Mouse (Mus musculus): ENCODE data around the gene Aif1l.

The Aif1l gene

GRCm38 (mm10) chr2:32008311-32008710 lies 58.4 kb downstream of the Aif1l start:
- no peak for DNase-seq (ENCODE audit: extremely low read depth, low read depth)

DNA sequence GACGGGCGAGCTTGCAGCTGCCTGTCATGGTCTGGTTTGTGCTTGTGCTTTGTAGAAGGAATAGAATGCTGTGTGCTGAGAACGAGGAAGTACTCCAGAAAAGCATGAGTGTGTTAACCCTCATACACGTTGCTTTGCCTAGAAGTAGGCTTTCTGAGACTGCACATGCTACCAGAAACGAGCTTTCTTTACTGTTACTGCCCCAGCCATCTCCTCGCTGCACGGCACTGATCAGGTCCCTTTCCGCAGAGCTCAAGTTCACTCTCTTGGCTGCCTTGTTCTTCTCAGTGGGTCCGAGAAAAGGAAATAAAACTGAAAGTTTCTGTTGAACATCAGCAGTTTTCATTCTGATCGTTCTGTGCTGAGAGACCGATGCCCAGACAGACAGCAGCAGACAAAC lies 58.8 kb downstream of the Aif1l start:
- DNase-seq (ENCODE audit: extremely low read depth, low read depth) = no peak

GRCm38 (mm10) chr2:32019704-32020103 lies 69.8 kb downstream of the Aif1l start:
- no peak for DNase-seq (ENCODE audit: extremely low read depth, low read depth)

- DNase-seq (ENCODE audit: extremely low read depth, low read depth) = no peak
Measured at GRCm38 (mm10) chr2:32020229-32020628, 70.3 kb downstream of the Aif1l start.

All from MEL-GATA-1-ER (cell line).